Mouse (Mus musculus): Measurements from ENCODE around the gene Cry1. TPM values are rescaled to one million over a fixed set of nuclear protein-coding genes. Genes with fewer than 3 reads are reported as not detected.
A peak's percentile ranks its signal among the peaks of the same experiment; 100 is the strongest.

Cry1 gene
- polyA plus RNA-seq, 1 experiment from 2014 or later = 31.2 TPM

GRCm38 (mm10) chr10:85101841-85102240 lies 83.0 kb downstream of the Cry1 start:
- H3K9me3 ChIP-seq (ENCODE audit: control insufficient read depth, low read length) = no peaks in the 10 kb centered on the region
- H3K4me3 ChIP-seq (ENCODE audit: low read length) = peak overlapping the region; percentile 90
- peak overlapping the region; percentile 70 for H3K4me2 ChIP-seq (ENCODE audit: low read length)
- 0% methylated on average over 10 of the region's 10 CpGs for WGBS
- ATAC-seq = peak; percentile 60
- peaks cover 18% of the 10 kb centered on the region for H3K4me1 ChIP-seq (ENCODE audit: control insufficient read depth, insufficient read depth, low read depth, low read length)
- peak overlapping the region; percentile 92 for H3K9ac ChIP-seq (ENCODE audit: low read depth, low read length)
- no peaks in the 10 kb centered on the region for H3K36me3 ChIP-seq (ENCODE audit: control insufficient read depth, insufficient read depth, low read length)
- H3K27ac ChIP-seq (ENCODE audit: low read depth, low read length) = peak overlapping the region; percentile 88
- no peaks in the 10 kb centered on the region for H3K27me3 ChIP-seq (replicated peaks; ENCODE audit: control insufficient read depth, insufficient read depth, low read length)

Other genes with a start within 250 kb of the Cry1 start
- gene Fhl4, start 82.6 kb downstream of the Cry1 start, polyA plus RNA-seq (2015; fragmentation: Nextera tagmentation; extraction: Ambion mirVana) = 2.3 and 2.9 TPM in 2 replicates
- gene Tmem263, start 82.4 kb downstream of the Cry1 start, polyA plus RNA-seq (2015; fragmentation: Nextera tagmentation; extraction: Ambion mirVana) = 52.4 and 54.7 TPM in 2 replicates
- 25.9 and 27.6 TPM in 2 replicates for gene Mterf2, start 57.0 kb downstream of the Cry1 start, polyA plus RNA-seq (2015; fragmentation: Nextera tagmentation; extraction: Ambion mirVana)
- gene Btbd11, start 201.8 kb upstream of the Cry1 start, polyA plus RNA-seq (2015; fragmentation: Nextera tagmentation; extraction: Ambion mirVana) = 25.4 and 25.7 TPM in 2 replicates